Mouse (Mus musculus) embryonic fibroblast, embryonic 13.5 days (primary cell): Measurements from ENCODE around the gene Neil3.

Source experiments
- CTCF ChIP-seq: IDR thresholded peaks from 2 replicates; pipeline ENCODE4 v1.5.1; 2011; ENCODE audit warnings: mild to moderate bottlenecking, control low read depth, low read length, moderate library complexity, borderline replicate concordance; ENCODE audit not compliant: insufficient read depth
- POLR2A ChIP-seq: IDR thresholded peaks from 2 replicates; pipeline ENCODE4 v1.6.1; 2011; ENCODE audit warnings: low read depth, mild to moderate bottlenecking, control low read depth, low read length, moderate library complexity

- TF ChIP-seq CTCF (no peak), POLR2A (no peak)
Observed at GRCm38 (mm10) chr8:53661436-53661835, 22.6 kb upstream of the Neil3 start.
